Mouse (Mus musculus): ENCODE measurements around the gene Fkbp3. TPM values are rescaled to one million over a fixed set of nuclear protein-coding genes. Genes with fewer than 3 reads are reported as not detected.
A peak's percentile ranks its signal among the peaks of the same experiment; 100 is the strongest.
"Not testable (repeated sequence)": the region's sequence is repeated elsewhere in the genome, so short reads cannot be mapped to it uniquely, and the experiment has no call there.

Gene Fkbp3
- 229 and 327 TPM in 2 replicates for polyA plus RNA-seq (2015; fragmentation: Nextera tagmentation; extraction: Ambion mirVana)

GRCm38 (mm10) chr12:65073611-65074178 lies at the start of gene Fkbp3:
Gene Fkbp3, minus strand, starts transcription at chr12:65074007.
- H3K9ac ChIP-seq (ENCODE audit: low read length): peak within 1 kb of the TSS; percentile 93
- H3K4me3 ChIP-seq (replicated peaks; ENCODE audit: low read length): peak within 1 kb of the TSS; percentile 77
- peak within 1 kb of the TSS; percentile 93 for H3K27ac ChIP-seq (ENCODE audit: low read length)
- H3K4me1 ChIP-seq (ENCODE audit: control insufficient read depth, insufficient read depth, low read length): peaks cover 19% of the 10 kb centered on the region
- no peaks in the 10 kb centered on the region for H3K27me3 ChIP-seq (ENCODE audit: control insufficient read depth, insufficient read depth, low read length)
- ATAC-seq (ENCODE audit: insufficient read depth, low FRiP score): peak; percentile 99
- under 1% methylated on average over 49 of the region's 49 CpGs for WGBS
- no peaks in the 10 kb centered on the region; the same call in 1 of the 2 replicates for H3K36me3 ChIP-seq (ENCODE audit: control insufficient read depth, insufficient read depth, low read length)
- peak within 1 kb of the TSS; percentile 94 for H3K4me2 ChIP-seq (ENCODE audit: low read depth, low read length)
- no peaks in the 10 kb centered on the region for H3K9me3 ChIP-seq (replicated peaks; ENCODE audit: control insufficient read depth, low read length)

- no peaks in the 10 kb centered on the region for H3K27me3 ChIP-seq (ENCODE audit: control insufficient read depth, insufficient read depth, low read length)
- H3K4me3 ChIP-seq (replicated peaks; ENCODE audit: low read length): no peak overlapping the region
- ATAC-seq (ENCODE audit: insufficient read depth, low FRiP score): no peak
- H3K4me1 ChIP-seq (ENCODE audit: control insufficient read depth, insufficient read depth, low read length): no peaks in the 10 kb centered on the region
- no peak overlapping the region for H3K9ac ChIP-seq (ENCODE audit: low read length)
- H3K27ac ChIP-seq (ENCODE audit: low read length): no peak overlapping the region
- H3K9me3 ChIP-seq (replicated peaks; ENCODE audit: control insufficient read depth, low read length): no peaks in the 10 kb centered on the region
- WGBS: 94% methylated on average over 5 of the region's 5 CpGs
- H3K4me2 ChIP-seq (ENCODE audit: low read depth, low read length): no peak overlapping the region
- no peaks in the 10 kb centered on the region for H3K36me3 ChIP-seq (ENCODE audit: control insufficient read depth, insufficient read depth, low read length)
Measured at GRCm38 (mm10) chr12:65119451-65119850, 45.6 kb upstream of the Fkbp3 start.

- 88% methylated on average over 7 of the region's 7 CpGs for whole genome bisulfite sequencing
- no peak overlapping the region for H3K4me2 ChIP-seq (ENCODE audit: low read depth, low read length)
- H3K9ac ChIP-seq (ENCODE audit: low read length): no peak overlapping the region
- ATAC-seq (ENCODE audit: insufficient read depth, low FRiP score): no peak
- 0 out of 2 replicates have a peak, but pooled peaks cover under 1% of the 10 kb centered on the region for H3K36me3 ChIP-seq (ENCODE audit: control insufficient read depth, insufficient read depth, low read length)
- no peak overlapping the region for H3K4me3 ChIP-seq (replicated peaks; ENCODE audit: low read length)
- H3K27ac ChIP-seq (ENCODE audit: low read length): no peak overlapping the region
- no peaks in the 10 kb centered on the region for H3K4me1 ChIP-seq (ENCODE audit: control insufficient read depth, insufficient read depth, low read length)
- H3K27me3 ChIP-seq (ENCODE audit: control insufficient read depth, insufficient read depth, low read length): no peaks in the 10 kb centered on the region
- H3K9me3 ChIP-seq (replicated peaks; ENCODE audit: control insufficient read depth, low read length): no peaks in the 10 kb centered on the region
Measured at GRCm38 (mm10) chr12:65118968-65119367, 45.2 kb upstream of the Fkbp3 start.

GRCm38 (mm10) chr12:65114978-65115377 lies 41.2 kb upstream of the Fkbp3 start:
- H3K27me3 ChIP-seq (ENCODE audit: control insufficient read depth, insufficient read depth, low read length); H3K36me3 ChIP-seq (ENCODE audit: control insufficient read depth, insufficient read depth, low read length); H3K9ac ChIP-seq (ENCODE audit: low read length); H3K4me3 ChIP-seq (replicated peaks; ENCODE audit: low read length); H3K4me2 ChIP-seq (ENCODE audit: low read depth, low read length); H3K27ac ChIP-seq (ENCODE audit: low read length); H3K9me3 ChIP-seq (replicated peaks; ENCODE audit: control insufficient read depth, low read length); ATAC-seq (ENCODE audit: insufficient read depth, low FRiP score); H3K4me1 ChIP-seq (ENCODE audit: control insufficient read depth, insufficient read depth, low read length): not testable (repeated sequence)
- WGBS: 79% methylated on average over 3 of the region's 3 CpGs

GRCm38 (mm10) chr12:65113925-65114324 lies 40.1 kb upstream of the Fkbp3 start:
- Histone ChIP-seq H3K9ac (ENCODE audit: low read length) (no peak overlapping the region), H3K4me1 (ENCODE audit: control insufficient read depth, insufficient read depth, low read length) (no peaks in the 10 kb centered on the region), H3K27ac (ENCODE audit: low read length) (no peak overlapping the region), H3K9me3 (replicated peaks; ENCODE audit: control insufficient read depth, low read length) (no peaks in the 10 kb centered on the region), H3K36me3 (ENCODE audit: control insufficient read depth, insufficient read depth, low read length) (0 out of 2 replicates have a peak, but pooled peaks cover 4% of the 10 kb centered on the region), H3K4me2 (ENCODE audit: low read depth, low read length) (no peak overlapping the region), H3K27me3 (ENCODE audit: control insufficient read depth, insufficient read depth, low read length) (no peaks in the 10 kb centered on the region), H3K4me3 (replicated peaks; ENCODE audit: low read length) (no peak overlapping the region)
- ATAC-seq (ENCODE audit: insufficient read depth, low FRiP score): no peak
- WGBS: 77% methylated on average over 4 of the region's 4 CpGs

- Histone ChIP-seq H3K27ac (ENCODE audit: low read length) (no peak overlapping the region), H3K4me1 (ENCODE audit: control insufficient read depth, insufficient read depth, low read length) (no peaks in the 10 kb centered on the region), H3K4me2 (ENCODE audit: low read depth, low read length) (no peak overlapping the region), H3K36me3 (ENCODE audit: control insufficient read depth, insufficient read depth, low read length) (0 out of 2 replicates have a peak, but pooled peaks cover 4% of the 10 kb centered on the region), H3K9ac (ENCODE audit: low read length) (no peak overlapping the region), H3K27me3 (ENCODE audit: control insufficient read depth, insufficient read depth, low read length) (no peaks in the 10 kb centered on the region), H3K4me3 (replicated peaks; ENCODE audit: low read length) (no peak overlapping the region), H3K9me3 (replicated peaks; ENCODE audit: control insufficient read depth, low read length) (no peaks in the 10 kb centered on the region)
- 88% methylated on average over 1 of the region's 1 CpGs for WGBS
- no peak for ATAC-seq (ENCODE audit: insufficient read depth, low FRiP score)
Measured at GRCm38 (mm10) chr12:65112811-65113210, 39.0 kb upstream of the Fkbp3 start.

GRCm38 (mm10) chr12:65111503-65111902 lies 37.7 kb upstream of the Fkbp3 start:
- WGBS: 95% methylated on average over 3 of the region's 3 CpGs
- no peak overlapping the region for H3K27ac ChIP-seq (ENCODE audit: low read length)
- H3K9ac ChIP-seq (ENCODE audit: low read length): no peak overlapping the region
- no peak for ATAC-seq (ENCODE audit: insufficient read depth, low FRiP score)
- H3K27me3 ChIP-seq (ENCODE audit: control insufficient read depth, insufficient read depth, low read length): no peaks in the 10 kb centered on the region
- H3K9me3 ChIP-seq (replicated peaks; ENCODE audit: control insufficient read depth, low read length): no peaks in the 10 kb centered on the region
- H3K4me3 ChIP-seq (replicated peaks; ENCODE audit: low read length): no peak overlapping the region
- no peaks in the 10 kb centered on the region for H3K4me1 ChIP-seq (ENCODE audit: control insufficient read depth, insufficient read depth, low read length)
- H3K4me2 ChIP-seq (ENCODE audit: low read depth, low read length): no peak overlapping the region
- 0 out of 2 replicates have a peak, but pooled peaks cover 4% of the 10 kb centered on the region for H3K36me3 ChIP-seq (ENCODE audit: control insufficient read depth, insufficient read depth, low read length)

- H3K9me3 ChIP-seq (replicated peaks; ENCODE audit: control insufficient read depth, low read length): no peaks in the 10 kb centered on the region
- no peak overlapping the region for H3K4me2 ChIP-seq (ENCODE audit: low read depth, low read length)
- 86% methylated on average over 1 of the region's 1 CpGs for WGBS
- no peak overlapping the region for H3K9ac ChIP-seq (ENCODE audit: low read length)
- H3K27me3 ChIP-seq (ENCODE audit: control insufficient read depth, insufficient read depth, low read length): no peaks in the 10 kb centered on the region
- no peak for ATAC-seq (ENCODE audit: insufficient read depth, low FRiP score)
- 0 out of 2 replicates have a peak, but pooled peaks cover 5% of the 10 kb centered on the region for H3K36me3 ChIP-seq (ENCODE audit: control insufficient read depth, insufficient read depth, low read length)
- no peaks in the 10 kb centered on the region for H3K4me1 ChIP-seq (ENCODE audit: control insufficient read depth, insufficient read depth, low read length)
- H3K27ac ChIP-seq (ENCODE audit: low read length): no peak overlapping the region
- no peak overlapping the region for H3K4me3 ChIP-seq (replicated peaks; ENCODE audit: low read length)
Measured at GRCm38 (mm10) chr12:65108746-65109145, 34.9 kb upstream of the Fkbp3 start.

GRCm38 (mm10) chr12:65076906-65077305 lies 3.1 kb upstream of the Fkbp3 start:
- H3K4me2 ChIP-seq (ENCODE audit: low read depth, low read length): peak overlapping the region; percentile 94
- no peaks in the 10 kb centered on the region for H3K9me3 ChIP-seq (replicated peaks; ENCODE audit: control insufficient read depth, low read length)
- H3K27ac ChIP-seq (ENCODE audit: low read length): no peak overlapping the region
- H3K27me3 ChIP-seq (ENCODE audit: control insufficient read depth, insufficient read depth, low read length): no peaks in the 10 kb centered on the region
- peaks cover 19% of the 10 kb centered on the region for H3K4me1 ChIP-seq (ENCODE audit: control insufficient read depth, insufficient read depth, low read length)
- H3K9ac ChIP-seq (ENCODE audit: low read length): no peak overlapping the region
- 67% methylated on average over 9 of the region's 9 CpGs for WGBS
- ATAC-seq (ENCODE audit: insufficient read depth, low FRiP score): no peak
- H3K36me3 ChIP-seq (ENCODE audit: control insufficient read depth, insufficient read depth, low read length): no peaks in the 10 kb centered on the region
- no peak overlapping the region for H3K4me3 ChIP-seq (replicated peaks; ENCODE audit: low read length)
